Mouse (Mus musculus) forebrain, embryonic 15.5 days (tissue): Measurements from ENCODE around the gene Daam1. TPM values are rescaled to one million over a fixed set of nuclear protein-coding genes. Genes with fewer than 3 reads are reported as not detected.
A peak's percentile ranks its signal among the peaks of the same experiment; 100 is the strongest.

Source experiments
- ATAC-seq: fragments of 200-750 bp; cut with Nextera tagmentation; replicated peaks from 2 replicates; pipeline ENCODE4 v1.8.0; 2017; ENCODE audit warnings: mild to moderate bottlenecking, moderate TSS enrichment, moderate library complexity
- H3K27ac ChIP-seq: fragments of 300-500 bp; sonication (generic); replicated peaks from 2 replicates; pipeline ENCODE4 v1.5.1; 2015; ENCODE audit warnings: mild to moderate bottlenecking, inconsistent platforms
- H3K27me3 ChIP-seq: fragments of 300-500 bp; sonication (generic); 2 replicates; pipeline ENCODE4 v1.6.1; 2015; ENCODE audit warnings: inconsistent platforms
- H3K36me3 ChIP-seq: fragments of 300-500 bp; sonication (generic); 2 replicates; pipeline ENCODE4 v1.6.1; 2015; ENCODE audit warnings: mild to moderate bottlenecking, inconsistent platforms
- H3K4me1 ChIP-seq: fragments of 300-500 bp; sonication (generic); 2 replicates; pipeline ENCODE4 v1.6.1; 2015; ENCODE audit warnings: inconsistent platforms
- H3K4me2 ChIP-seq: fragments of 300-500 bp; sonication (generic); replicated peaks from 2 replicates; pipeline ENCODE4 v1.6.1; 2015; ENCODE audit warnings: mild to moderate bottlenecking, inconsistent platforms
- H3K4me3 ChIP-seq: fragments of 300-500 bp; sonication (generic); 2 replicates; pipeline ENCODE4 v1.5.1; 2015; ENCODE audit warnings: mild to moderate bottlenecking, inconsistent platforms
- H3K9ac ChIP-seq: fragments of 300-500 bp; sonication (generic); replicated peaks from 2 replicates; pipeline ENCODE4 v1.6.1; 2015; ENCODE audit warnings: mild to moderate bottlenecking, inconsistent platforms
- H3K9me3 ChIP-seq: fragments of 300-500 bp; sonication (generic); 2 replicates; pipeline ENCODE4 v1.6.1; 2016; ENCODE audit warnings: inconsistent platforms
- WGBS: fragments of 180-500 bp; shearing (Covaris S2); methylation state at CpG from one replicate; pipeline ENCODE4 v1.1.7; 2015; ENCODE audit warnings: mixed read lengths; 5-methylcytosine and 5-hydroxymethylcytosine counted together
- polyA plus RNA-seq: library from polyadenylated mRNA; unstranded; fragments of >200 nt; fragmentation: Nextera tagmentation; extraction: Ambion mirVana; gene quantifications from 2 replicates; pipeline ENCODE4 v1.2.1, GENCODE M21; 2015

Gene Daam1
- polyA plus RNA-seq, 1 experiment from 2014 or later, result 25.6 TPM

GRCm38 (mm10) chr12:71981250-71981649, 150.4 kb downstream of the Daam1 start:
- no peak overlapping the region for H3K9ac ChIP-seq
- no peaks in the 10 kb centered on the region for H3K27me3 ChIP-seq
- no peak overlapping the region for H3K4me2 ChIP-seq
- peak; percentile 76 for ATAC-seq
- H3K4me3 ChIP-seq, result no peak overlapping the region
- no peaks in the 10 kb centered on the region for H3K9me3 ChIP-seq
- peaks cover 60% of the 10 kb centered on the region for H3K36me3 ChIP-seq
- WGBS, result 24% methylated on average over 8 of the region's 8 CpGs
- peak overlapping the region; percentile 94 for H3K27ac ChIP-seq
- peaks cover 56% of the 10 kb centered on the region for H3K4me1 ChIP-seq

GRCm38 (mm10) chr12:71981791-71982190, 150.9 kb downstream of the Daam1 start:
- Histone ChIP-seq H3K4me2 (no peak overlapping the region), H3K9ac (no peak overlapping the region), H3K36me3 (peaks cover 62% of the 10 kb centered on the region), H3K9me3 (no peaks in the 10 kb centered on the region), H3K4me1 (peaks cover 51% of the 10 kb centered on the region), H3K4me3 (no peak overlapping the region), H3K27me3 (no peaks in the 10 kb centered on the region), H3K27ac (peak overlapping the region; percentile 94)
- ATAC-seq, result peak; percentile 38; the same call in 1 of the 2 replicates
- WGBS, result 49% methylated on average over 5 of the region's 5 CpGs

GRCm38 (mm10) chr12:71983102-71983715, 152.3 kb downstream of the Daam1 start:
- Histone ChIP-seq H3K4me2 (no peak overlapping the region), H3K27me3 (no peaks in the 10 kb centered on the region), H3K4me3 (no peak overlapping the region), H3K36me3 (peaks cover 52% of the 10 kb centered on the region), H3K27ac (no peak overlapping the region), H3K9ac (no peak overlapping the region), H3K9me3 (no peaks in the 10 kb centered on the region), H3K4me1 (peaks cover 42% of the 10 kb centered on the region)
- no peak for ATAC-seq
- 87% methylated on average over 10 of the region's 10 CpGs for WGBS

- no peaks in the 10 kb centered on the region for H3K27me3 ChIP-seq
- no peak overlapping the region for H3K27ac ChIP-seq
- peaks cover 76% of the 10 kb centered on the region for H3K36me3 ChIP-seq
- no peak overlapping the region for H3K4me3 ChIP-seq
- H3K9ac ChIP-seq, result no peak overlapping the region
- H3K9me3 ChIP-seq, result no peaks in the 10 kb centered on the region
- H3K4me2 ChIP-seq, result no peak overlapping the region
- 97% methylated on average over 2 of the region's 2 CpGs for WGBS
- ATAC-seq, result no peak
- peaks cover 7% of the 10 kb centered on the region for H3K4me1 ChIP-seq
Observed at GRCm38 (mm10) chr12:71987161-71987560, 156.3 kb downstream of the Daam1 start.

GRCm38 (mm10) chr12:71987885-71988284, 157.0 kb downstream of the Daam1 start:
- H3K4me3 ChIP-seq, result no peak overlapping the region

GRCm38 (mm10) chr12:71989596-71989995, 158.7 kb downstream of the Daam1 start:
- peaks cover 69% of the 10 kb centered on the region for H3K36me3 ChIP-seq
- H3K4me3 ChIP-seq, result no peak overlapping the region
- no peak overlapping the region for H3K4me2 ChIP-seq
- H3K4me1 ChIP-seq, result no peaks in the 10 kb centered on the region
- H3K27ac ChIP-seq, result no peak overlapping the region
- no peak overlapping the region for H3K9ac ChIP-seq
- H3K9me3 ChIP-seq, result no peaks in the 10 kb centered on the region
- no peaks in the 10 kb centered on the region for H3K27me3 ChIP-seq
- ATAC-seq, result no peak
- WGBS, result 96% methylated on average over 17 of the region's 17 CpGs

More at GRCm38 (mm10) chr12:71987885-71988284, 157.0 kb downstream of the Daam1 start:
- Histone ChIP-seq H3K4me2 (no peak overlapping the region), H3K9ac (no peak overlapping the region), H3K36me3 (peaks cover 77% of the 10 kb centered on the region), H3K27me3 (no peaks in the 10 kb centered on the region), H3K27ac (no peak overlapping the region), H3K9me3 (no peaks in the 10 kb centered on the region), H3K4me1 (no peaks in the 10 kb centered on the region)
- ATAC-seq, result no peak
- 81% methylated on average over 4 of the region's 4 CpGs for WGBS

GRCm38 (mm10) chr12:71992599-71993210, 161.8 kb downstream of the Daam1 start:
- Histone ChIP-seq H3K4me2 (no peak overlapping the region), H3K4me3 (no peak overlapping the region), H3K9me3 (no peaks in the 10 kb centered on the region), H3K27ac (no peak overlapping the region), H3K4me1 (no peaks in the 10 kb centered on the region), H3K36me3 (peaks cover 44% of the 10 kb centered on the region), H3K9ac (no peak overlapping the region), H3K27me3 (no peaks in the 10 kb centered on the region)
- ATAC-seq, result no peak
- WGBS, result 94% methylated on average over 18 of the region's 18 CpGs

GRCm38 (mm10) chr12:71995831-71996230, 165.0 kb downstream of the Daam1 start:
- Histone ChIP-seq H3K4me3 (no peak overlapping the region), H3K9me3 (no peaks in the 10 kb centered on the region), H3K27ac (no peak overlapping the region), H3K4me2 (no peak overlapping the region), H3K4me1 (no peaks in the 10 kb centered on the region), H3K36me3 (peaks cover 20% of the 10 kb centered on the region), H3K9ac (no peak overlapping the region), H3K27me3 (no peaks in the 10 kb centered on the region)
- no peak for ATAC-seq
- 76% methylated on average over 8 of the region's 8 CpGs for WGBS

GRCm38 (mm10) chr12:71996920-71997319, 166.0 kb downstream of the Daam1 start:
- no peak overlapping the region for H3K4me2 ChIP-seq
- no peaks in the 10 kb centered on the region for H3K27me3 ChIP-seq
- H3K9me3 ChIP-seq, result no peaks in the 10 kb centered on the region
- H3K4me1 ChIP-seq, result no peaks in the 10 kb centered on the region
- no peak overlapping the region for H3K27ac ChIP-seq
- no peak overlapping the region for H3K4me3 ChIP-seq
- ATAC-seq, result no peak
- peaks cover 15% of the 10 kb centered on the region for H3K36me3 ChIP-seq
- 82% methylated on average over 2 of the region's 2 CpGs for WGBS
- H3K9ac ChIP-seq, result no peak overlapping the region

- Histone ChIP-seq H3K27ac (no peak overlapping the region), H3K9ac (no peak overlapping the region), H3K36me3 (peaks cover 14% of the 10 kb centered on the region), H3K4me2 (no peak overlapping the region), H3K4me3 (no peak overlapping the region), H3K9me3 (no peaks in the 10 kb centered on the region), H3K4me1 (no peaks in the 10 kb centered on the region), H3K27me3 (no peaks in the 10 kb centered on the region)
- WGBS, result 80% methylated on average over 4 of the region's 4 CpGs
- no peak for ATAC-seq
Observed at GRCm38 (mm10) chr12:71997364-71997763, 166.5 kb downstream of the Daam1 start.

GRCm38 (mm10) chr12:71998653-71999052, 167.8 kb downstream of the Daam1 start:
- no peak overlapping the region for H3K4me3 ChIP-seq
- WGBS, result 76% methylated on average over 4 of the region's 4 CpGs

GRCm38 (mm10) chr12:71999671-72000070, 168.8 kb downstream of the Daam1 start:
- no peak for ATAC-seq
- 80% methylated on average over 2 of the region's 2 CpGs for WGBS

More at GRCm38 (mm10) chr12:71998653-71999052, 167.8 kb downstream of the Daam1 start:
- Histone ChIP-seq H3K4me1 (no peaks in the 10 kb centered on the region), H3K27ac (no peak overlapping the region), H3K9ac (no peak overlapping the region), H3K27me3 (no peaks in the 10 kb centered on the region), H3K36me3 (peaks cover 1% of the 10 kb centered on the region; the same call in 1 of the 2 replicates), H3K4me2 (no peak overlapping the region), H3K9me3 (no peaks in the 10 kb centered on the region)
- ATAC-seq, result no peak

More at GRCm38 (mm10) chr12:71999671-72000070, 168.8 kb downstream of the Daam1 start:
- Histone ChIP-seq H3K9ac (no peak overlapping the region), H3K36me3 (no peaks in the 10 kb centered on the region), H3K4me3 (no peak overlapping the region), H3K4me2 (no peak overlapping the region), H3K27me3 (no peaks in the 10 kb centered on the region), H3K9me3 (no peaks in the 10 kb centered on the region), H3K27ac (no peak overlapping the region), H3K4me1 (no peaks in the 10 kb centered on the region)
